Mouse (Mus musculus) CH12.LX (cell line): Measurements from ENCODE around the gene Itga6. TPM values are rescaled to one million over a fixed set of nuclear protein-coding genes. Genes with fewer than 3 reads are reported as not detected.

ENCODE experiments used
- DNase-seq: peaks from one replicate; pipeline ENCODE4 v3.0.0-alpha.2; 2013; ENCODE audit errors: extremely low read depth
- H3K27ac ChIP-seq: 2 replicates; pipeline ENCODE4 v1.5.1; 2012; ENCODE audit warnings: low read depth, mild to moderate bottlenecking, control low read depth, moderate library complexity; ENCODE audit not compliant: insufficient read depth
- H3K27me3 ChIP-seq: replicated peaks from 2 replicates; pipeline ENCODE3; 2012; ENCODE audit warnings: inconsistent platforms
- H3K36me3 ChIP-seq, 2 experiments: replicated peaks in 1 of 2; 2 replicates each; pipeline versions ENCODE3 to v1.6.1; 2012; ENCODE audit warnings: inconsistent platforms in 1 of 2, low read length in 1 of 2, mild to moderate bottlenecking in 1 of 2, mixed read lengths in 1 of 2, moderate library complexity in 1 of 2; ENCODE audit not compliant: control insufficient read depth in 1 of 2, insufficient read depth in 1 of 2
- H3K4me1 ChIP-seq, 2 experiments: 2 replicates each; pipeline ENCODE4 v1.6.1; 2012; ENCODE audit warnings: inconsistent platforms in 1 of 2, moderate library complexity in 1 of 2; ENCODE audit not compliant: insufficient read depth in 2 of 2, control insufficient read depth in 1 of 2
- H3K4me2 ChIP-seq: 2 replicates; pipeline ENCODE4 v1.6.1; 2012; ENCODE audit warnings: low read depth, mild to moderate bottlenecking, control low read depth; ENCODE audit not compliant: poor library complexity, insufficient read depth, severe bottlenecking
- H3K4me3 ChIP-seq, 3 experiments: fragments of 150-350 bp in 1 of 3; sonication (generic) in 1 of 3; replicated peaks in 1 of 3; 2 replicates each; pipeline versions ENCODE3 to v1.5.1; 2011 to 2012; ENCODE audit warnings: low read depth in 2 of 3, low read length in 2 of 3, mild to moderate bottlenecking in 2 of 3, moderate library complexity in 2 of 3, control low read depth in 1 of 3, improper control_type of control experiment in 1 of 3, inconsistent platforms in 1 of 3, mixed read lengths in 1 of 3; ENCODE audit not compliant: poor library complexity in 1 of 3
- H3K79me2 ChIP-seq: replicated peaks from 2 replicates; pipeline ENCODE4 v1.6.1; 2012; ENCODE audit warnings: mild to moderate bottlenecking, moderate library complexity; ENCODE audit not compliant: control insufficient read depth, poor library complexity, insufficient read depth, severe bottlenecking; ENCODE audit errors: extremely low read depth
- H3K9ac ChIP-seq: 2 replicates; pipeline ENCODE4 v1.6.1; 2012; ENCODE audit warnings: low read depth, mild to moderate bottlenecking, control low read depth, moderate library complexity; ENCODE audit not compliant: insufficient read depth
- H3K9me3 ChIP-seq: replicated peaks from 2 replicates; pipeline ENCODE3; 2012; ENCODE audit warnings: low read length, inconsistent platforms, mixed read lengths
- BHLHE40 ChIP-seq: IDR thresholded peaks from 2 replicates; pipeline ENCODE4 v1.6.1; 2011; ENCODE audit warnings: mild to moderate bottlenecking, low read depth, low read length, improper control_type of control experiment
- CHD1 ChIP-seq: IDR thresholded peaks from 2 replicates; pipeline ENCODE4 v1.6.1; 2012; ENCODE audit warnings: low read depth, low read length, improper control_type of control experiment, inconsistent platforms
- CHD2 ChIP-seq: IDR thresholded peaks from 2 replicates; pipeline ENCODE4 v1.6.1; 2011; ENCODE audit warnings: low read length, improper control_type of control experiment
- ELF1 ChIP-seq: IDR thresholded peaks from 2 replicates; pipeline ENCODE4 v1.6.1; 2014; ENCODE audit warnings: low read depth, mild to moderate bottlenecking, inconsistent platforms, low read length, improper control_type of control experiment
- EP300 ChIP-seq: IDR thresholded peaks from 2 replicates; pipeline ENCODE4 v1.6.1; 2011; ENCODE audit warnings: low read length, improper control_type of control experiment
- ETS1 ChIP-seq: conservative IDR thresholded peaks from 2 replicates; pipeline ENCODE4 v1.6.1; 2012; ENCODE audit warnings: low read depth, mild to moderate bottlenecking, inconsistent platforms, low read length, improper control_type of control experiment, moderate library complexity
- GABPA ChIP-seq: IDR thresholded peaks from 2 replicates; pipeline ENCODE4 v1.6.1; 2012; ENCODE audit warnings: low read depth, low read length, improper control_type of control experiment, inconsistent platforms; ENCODE audit not compliant: insufficient replicate concordance
- HCFC1 ChIP-seq: IDR thresholded peaks from 2 replicates; pipeline ENCODE4 v1.6.1; 2012; ENCODE audit warnings: low read depth, mild to moderate bottlenecking, inconsistent platforms, low read length, improper control_type of control experiment
- IRF4 ChIP-seq: IDR thresholded peaks from 2 replicates; pipeline ENCODE4 v1.6.1; 2014; ENCODE audit warnings: low read depth, mild to moderate bottlenecking, inconsistent platforms, low read length, improper control_type of control experiment
- JUN ChIP-seq: IDR thresholded peaks from 2 replicates; pipeline ENCODE4 v1.6.1; 2011; ENCODE audit warnings: low read depth, mild to moderate bottlenecking, low read length, improper control_type of control experiment, moderate library complexity; ENCODE audit not compliant: insufficient read depth
- JUND ChIP-seq: conservative IDR thresholded peaks from 2 replicates; pipeline ENCODE4 v1.6.1; 2011; ENCODE audit warnings: low read depth, low read length, improper control_type of control experiment
- KAT2A ChIP-seq: IDR thresholded peaks from 2 replicates; pipeline ENCODE4 v1.6.1; 2012; ENCODE audit warnings: low read length, improper control_type of control experiment, inconsistent platforms; ENCODE audit not compliant: insufficient replicate concordance
- MAFK ChIP-seq: IDR thresholded peaks from 2 replicates; pipeline ENCODE4 v1.6.1; 2011; ENCODE audit warnings: low read length, improper control_type of control experiment; ENCODE audit not compliant: insufficient replicate concordance
- MAX ChIP-seq: IDR thresholded peaks from 2 replicates; pipeline ENCODE4 v1.6.1; 2011; ENCODE audit warnings: low read length, improper control_type of control experiment
- MAZ ChIP-seq: IDR thresholded peaks from 2 replicates; pipeline ENCODE4 v1.6.1; 2012; ENCODE audit warnings: low read depth, mild to moderate bottlenecking, inconsistent platforms, low read length, improper control_type of control experiment, moderate library complexity
- MEF2A ChIP-seq: IDR thresholded peaks from 2 replicates; pipeline ENCODE4 v1.6.1; 2014; ENCODE audit warnings: low read depth, mild to moderate bottlenecking, inconsistent platforms, low read length, improper control_type of control experiment, borderline replicate concordance
- MYC ChIP-seq: IDR thresholded peaks from 2 replicates; pipeline ENCODE4 v1.6.1; 2011; ENCODE audit warnings: low read depth, mild to moderate bottlenecking, improper control_type of control experiment, low read length
- NRF1 ChIP-seq: IDR thresholded peaks from 2 replicates; pipeline ENCODE4 v1.6.1; 2014; ENCODE audit warnings: low read depth, mild to moderate bottlenecking, inconsistent platforms, low read length, improper control_type of control experiment, moderate library complexity
- POLR2A ChIP-seq: IDR thresholded peaks from 2 replicates; pipeline ENCODE4 v1.6.1; 2011; ENCODE audit warnings: low read depth, mild to moderate bottlenecking, improper control_type of control experiment, low read length
- POLR2AphosphoS2 ChIP-seq: IDR thresholded peaks from 2 replicates; pipeline ENCODE4 v1.6.1; 2011; ENCODE audit warnings: low read depth, low read length, improper control_type of control experiment
- RCOR1 ChIP-seq: conservative IDR thresholded peaks from 2 replicates; pipeline ENCODE4 v1.6.1; 2012; ENCODE audit warnings: low read depth, mild to moderate bottlenecking, inconsistent platforms, low read length, improper control_type of control experiment
- SIN3A ChIP-seq: IDR thresholded peaks from 2 replicates; pipeline ENCODE4 v1.6.1; 2012; ENCODE audit warnings: low read length, improper control_type of control experiment, inconsistent platforms
- SMC3 ChIP-seq: IDR thresholded peaks from 2 replicates; pipeline ENCODE4 v1.6.1; 2011; ENCODE audit warnings: low read depth, low read length, improper control_type of control experiment
- TCF12 ChIP-seq: IDR thresholded peaks from 2 replicates; pipeline ENCODE4 v1.6.1; 2014; ENCODE audit warnings: low read depth, mild to moderate bottlenecking, inconsistent platforms, low read length, improper control_type of control experiment
- UBTF ChIP-seq: IDR thresholded peaks from 2 replicates; pipeline ENCODE4 v1.6.1; 2012; ENCODE audit warnings: low read depth, mild to moderate bottlenecking, inconsistent platforms, low read length, improper control_type of control experiment, moderate library complexity
- USF2 ChIP-seq: conservative IDR thresholded peaks from 2 replicates; pipeline ENCODE4 v1.6.1; 2011; ENCODE audit warnings: low read depth, low read length, improper control_type of control experiment
- ZC3H11A ChIP-seq: IDR thresholded peaks from 2 replicates; pipeline ENCODE4 v1.6.1; 2012; ENCODE audit warnings: low read depth, mild to moderate bottlenecking, inconsistent platforms, low read length, improper control_type of control experiment
- ZKSCAN1 ChIP-seq: IDR thresholded peaks from 2 replicates; pipeline ENCODE4 v1.6.1; 2012; ENCODE audit warnings: low read depth, inconsistent platforms, low read length, improper control_type of control experiment, borderline replicate concordance
- ZMIZ1 ChIP-seq: IDR thresholded peaks from 2 replicates; pipeline ENCODE4 v1.6.1; 2012; ENCODE audit warnings: low read depth, mild to moderate bottlenecking, inconsistent platforms, low read length, improper control_type of control experiment
- ZNF384 ChIP-seq: IDR thresholded peaks from 2 replicates; pipeline ENCODE4 v1.6.1; 2012; ENCODE audit warnings: low read depth, low read length, improper control_type of control experiment, inconsistent platforms
- dilution Hi-C: fragments of 300-500 bp; cut with MboI; formaldehyde crosslinking; loops from 2 replicates; pipeline ENCODE4 v1.14.3; 2020; ENCODE audit warnings: low sequenced_read_pairs; ENCODE audit not compliant: extremely low pct_unique_long_range_greater_than_20kb, extremely low pct_ligation_motif_present
- in situ Hi-C: fragments of 300-500 bp; cut with MboI; formaldehyde crosslinking; loops from 3 replicates; pipeline ENCODE4 v1.14.3; 2019; ENCODE audit warnings: low sequenced_read_pairs, low pct_ligation_motif_present, low pct_unique_long_range_greater_than_20kb, mixed read lengths
- polyA plus RNA-seq: library from polyadenylated mRNA; unstranded; fragments of >175 nt; gene quantifications from 2 replicates; pipeline ENCODE4 v1.2.1, GENCODE M21; 2012; ENCODE audit warnings: low read depth; ENCODE audit not compliant: insufficient read length
- total RNA-seq, 2 experiments: library from RNA; depleted of rRNA; stranded (reverse); fragments of 300-350 nt in 1 of 2; fragments of >200 nt in 1 of 2; gene quantifications; 2 replicates each; pipeline ENCODE4 v1.2.3; 2012 to 2014

Gene Itga6
- total and polyA plus RNA-seq, 3 experiments: 6.1 to 13.9 (median 10.9) TPM

GRCm38 (mm10) chr2:71728796-71729195, 16.6 kb upstream of the Itga6 start:
- Histone ChIP-seq H3K9ac (no peak overlapping the region), H3K9me3 (no peaks in the 10 kb centered on the region), H3K36me3 (no peaks in the 10 kb centered on the region), H3K4me3 (no peak overlapping the region), H3K79me2 (no peaks in the 10 kb centered on the region), H3K27me3 (no peaks in the 10 kb centered on the region), H3K4me1 (peaks cover 14 to 17% of the 10 kb centered on the region in 2 experiments), H3K4me2 (no peak overlapping the region), H3K27ac (no peak overlapping the region)
- dilution Hi-C loops: no loop called here
- DNase-seq: no peak
- in situ Hi-C loops: no loop called here
- TF ChIP-seq POLR2AphosphoS2: no peak

GRCm38 (mm10) chr2:71730623-71731612, 14.5 kb upstream of the Itga6 start:
- peak overlapping the region; percentile 27; the same call in 1 of the 2 replicates for H3K4me2 ChIP-seq
- TF ChIP-seq ZC3H11A: no peak
- 0 out of 2 replicates have a peak, but pooled peaks have one; percentile 25 for TF ChIP-seq HCFC1
- no peak for TF ChIP-seq RCOR1
- no peak for TF ChIP-seq ZKSCAN1
- no peak for TF ChIP-seq CHD2
- no peak for TF ChIP-seq CHD1
- TF ChIP-seq SMC3: no peak
- no peak for TF ChIP-seq MEF2A
- TF ChIP-seq MYC: no peak
- TF ChIP-seq NRF1: no peak
- TF ChIP-seq ZMIZ1: no peak
- TF ChIP-seq KAT2A: no peak
- TF ChIP-seq JUND: peak; percentile 39; the same call in 1 of the 2 replicates
- TF ChIP-seq MAFK: no peak
- TF ChIP-seq MAZ: no peak
- TF ChIP-seq SIN3A: no peak
- TF ChIP-seq POLR2A: no peak
- TF ChIP-seq USF2: no peak
- TF ChIP-seq EP300: peak; percentile 46; the same call in 1 of the 2 replicates
- peak; percentile 58; the same call in 1 of the 2 replicates for TF ChIP-seq IRF4
- peak; percentile 61 for TF ChIP-seq ELF1
- TF ChIP-seq ZNF384: no peak
- 0 out of 2 replicates have a peak, but pooled peaks have one; percentile 13 for TF ChIP-seq ETS1
- TF ChIP-seq JUN: peak; percentile 33; the same call in 1 of the 2 replicates
- TF ChIP-seq GABPA: no peak
- no peak for TF ChIP-seq MAX
- peak; percentile 36; the same call in 1 of the 2 replicates for TF ChIP-seq TCF12
- TF ChIP-seq BHLHE40: peak; percentile 55; the same call in 1 of the 2 replicates
- TF ChIP-seq UBTF: no peak
- peaks cover 14 to 17% of the 10 kb centered on the region in 2 experiments for H3K4me1 ChIP-seq
- dilution Hi-C loops: no loop called here
- DNase-seq: no peak
- in situ Hi-C loops: no loop called here
- H3K79me2 ChIP-seq: no peaks in the 10 kb centered on the region
- peak overlapping the region; percentile 41 for H3K27ac ChIP-seq
- no peak overlapping the region for H3K9ac ChIP-seq
- H3K36me3 ChIP-seq: no peaks in the 10 kb centered on the region
- no peaks in the 10 kb centered on the region for H3K27me3 ChIP-seq
- H3K4me3 ChIP-seq: no peak overlapping the region
- H3K9me3 ChIP-seq: no peaks in the 10 kb centered on the region
